Mouse (Mus musculus): Measurements from ENCODE around the gene Syne1.

Syne1 gene

GRCm38 (mm10) chr10:5176371-5176770, 374.9 kb downstream of the Syne1 start:
- Histone ChIP-seq H3K36me3 (ENCODE audit: control insufficient read depth, insufficient read depth, low read length, poor library complexity, severe bottlenecking) (peaks cover 4% of the 10 kb centered on the region), H3K27me3 (ENCODE audit: control insufficient read depth, insufficient read depth, low read length, poor library complexity, severe bottlenecking) (no peaks in the 10 kb centered on the region)
- DNase-seq (ENCODE audit: low read depth, low spot score): no peak

- H3K36me3 ChIP-seq (ENCODE audit: control insufficient read depth, insufficient read depth, low read length, poor library complexity, severe bottlenecking): peaks cover 5% of the 10 kb centered on the region
- DNase-seq (ENCODE audit: low read depth, low spot score): peak; percentile 32
- no peaks in the 10 kb centered on the region for H3K27me3 ChIP-seq (ENCODE audit: control insufficient read depth, insufficient read depth, low read length, poor library complexity, severe bottlenecking)
These were observed 380.9 kb downstream of the Syne1 start for GRCm38 (mm10) chr10:5170425-5170824.

GRCm38 (mm10) chr10:5167481-5167880, 383.8 kb downstream of the Syne1 start:
- H3K36me3 ChIP-seq (ENCODE audit: control insufficient read depth, insufficient read depth, low read length, poor library complexity, severe bottlenecking): peaks cover 4% of the 10 kb centered on the region
- DNase-seq (ENCODE audit: low read depth, low spot score): no peak
- no peaks in the 10 kb centered on the region for H3K27me3 ChIP-seq (ENCODE audit: control insufficient read depth, insufficient read depth, low read length, poor library complexity, severe bottlenecking)

- H3K27me3 ChIP-seq (ENCODE audit: control insufficient read depth, insufficient read depth, low read length, poor library complexity, severe bottlenecking): no peaks in the 10 kb centered on the region
- H3K36me3 ChIP-seq (ENCODE audit: control insufficient read depth, insufficient read depth, low read length, poor library complexity, severe bottlenecking): peaks cover 1% of the 10 kb centered on the region; the same call in 1 of the 2 replicates
These were observed 385.8 kb downstream of the Syne1 start for GRCm38 (mm10) chr10:5165439-5165838.

GRCm38 (mm10) chr10:5163770-5164169, 387.5 kb downstream of the Syne1 start:
- Histone ChIP-seq H3K27me3 (ENCODE audit: control insufficient read depth, insufficient read depth, low read length, poor library complexity, severe bottlenecking) (no peaks in the 10 kb centered on the region), H3K36me3 (ENCODE audit: control insufficient read depth, insufficient read depth, low read length, poor library complexity, severe bottlenecking) (peaks cover 1% of the 10 kb centered on the region; the same call in 1 of the 2 replicates)
- peak; percentile 3 for DNase-seq (ENCODE audit: low read depth, low spot score)

More at GRCm38 (mm10) chr10:5165439-5165838, 385.8 kb downstream of the Syne1 start:
- DNase-seq (ENCODE audit: low read depth, low spot score): no peak

GRCm38 (mm10) chr10:5163286-5163685, 388.0 kb downstream of the Syne1 start:
- no peaks in the 10 kb centered on the region for H3K27me3 ChIP-seq (ENCODE audit: control insufficient read depth, insufficient read depth, low read length, poor library complexity, severe bottlenecking)
- DNase-seq (ENCODE audit: low read depth, low spot score): no peak
- peaks cover 1% of the 10 kb centered on the region; the same call in 1 of the 2 replicates for H3K36me3 ChIP-seq (ENCODE audit: control insufficient read depth, insufficient read depth, low read length, poor library complexity, severe bottlenecking)

GRCm38 (mm10) chr10:5161394-5161872, 389.8 kb downstream of the Syne1 start:
- no peaks in the 10 kb centered on the region; the same call in 1 of the 2 replicates for H3K36me3 ChIP-seq (ENCODE audit: control insufficient read depth, insufficient read depth, low read length, poor library complexity, severe bottlenecking)
- DNase-seq (ENCODE audit: low read depth, low spot score): peak; percentile 78
- no peaks in the 10 kb centered on the region for H3K27me3 ChIP-seq (ENCODE audit: control insufficient read depth, insufficient read depth, low read length, poor library complexity, severe bottlenecking)

- no peak for DNase-seq (ENCODE audit: low read depth, low spot score)
- Histone ChIP-seq H3K27me3 (ENCODE audit: control insufficient read depth, insufficient read depth, low read length, poor library complexity, severe bottlenecking) (no peaks in the 10 kb centered on the region), H3K36me3 (ENCODE audit: control insufficient read depth, insufficient read depth, low read length, poor library complexity, severe bottlenecking) (no peaks in the 10 kb centered on the region)
These were observed 391.6 kb downstream of the Syne1 start for GRCm38 (mm10) chr10:5159679-5160078.

GRCm38 (mm10) chr10:5153047-5153446, 398.2 kb downstream of the Syne1 start:
- DNase-seq (ENCODE audit: low read depth, low spot score): no peak
- Histone ChIP-seq H3K27me3 (ENCODE audit: control insufficient read depth, insufficient read depth, low read length, poor library complexity, severe bottlenecking) (no peaks in the 10 kb centered on the region), H3K36me3 (ENCODE audit: control insufficient read depth, insufficient read depth, low read length, poor library complexity, severe bottlenecking) (0 out of 2 replicates have a peak, but pooled peaks cover 2% of the 10 kb centered on the region)

- 0 out of 2 replicates have a peak, but pooled peaks cover 2% of the 10 kb centered on the region for H3K36me3 ChIP-seq (ENCODE audit: control insufficient read depth, insufficient read depth, low read length, poor library complexity, severe bottlenecking)
- no peak for DNase-seq (ENCODE audit: low read depth, low spot score)
These were observed 409.8 kb downstream of the Syne1 start for GRCm38 (mm10) chr10:5141471-5141870.

GRCm38 (mm10) chr10:5139932-5140264, 411.4 kb downstream of the Syne1 start:
- DNase-seq (ENCODE audit: low read depth, low spot score): no peak
- 0 out of 2 replicates have a peak, but pooled peaks cover 2% of the 10 kb centered on the region for H3K36me3 ChIP-seq (ENCODE audit: control insufficient read depth, insufficient read depth, low read length, poor library complexity, severe bottlenecking)
- no peaks in the 10 kb centered on the region for H3K27me3 ChIP-seq (ENCODE audit: control insufficient read depth, insufficient read depth, low read length, poor library complexity, severe bottlenecking)

More at GRCm38 (mm10) chr10:5141471-5141870, 409.8 kb downstream of the Syne1 start:
- H3K27me3 ChIP-seq (ENCODE audit: control insufficient read depth, insufficient read depth, low read length, poor library complexity, severe bottlenecking): no peaks in the 10 kb centered on the region

- Histone ChIP-seq H3K36me3 (ENCODE audit: control insufficient read depth, insufficient read depth, low read length, poor library complexity, severe bottlenecking) (0 out of 2 replicates have a peak, but pooled peaks cover 2% of the 10 kb centered on the region), H3K27me3 (ENCODE audit: control insufficient read depth, insufficient read depth, low read length, poor library complexity, severe bottlenecking) (no peaks in the 10 kb centered on the region)
- DNase-seq (ENCODE audit: low read depth, low spot score): no peak
These were observed 411.9 kb downstream of the Syne1 start for GRCm38 (mm10) chr10:5139246-5139931.

- no peak for DNase-seq (ENCODE audit: low read depth, low spot score)
- Histone ChIP-seq H3K27me3 (ENCODE audit: control insufficient read depth, insufficient read depth, low read length, poor library complexity, severe bottlenecking) (no peaks in the 10 kb centered on the region), H3K36me3 (ENCODE audit: control insufficient read depth, insufficient read depth, low read length, poor library complexity, severe bottlenecking) (peaks cover 5% of the 10 kb centered on the region)
These were observed 419.2 kb downstream of the Syne1 start for GRCm38 (mm10) chr10:5132050-5132449.

- Histone ChIP-seq H3K27me3 (ENCODE audit: control insufficient read depth, insufficient read depth, low read length, poor library complexity, severe bottlenecking) (no peaks in the 10 kb centered on the region), H3K36me3 (ENCODE audit: control insufficient read depth, insufficient read depth, low read length, poor library complexity, severe bottlenecking) (peaks cover 6% of the 10 kb centered on the region)
- no peak for DNase-seq (ENCODE audit: low read depth, low spot score)
These were observed 420.8 kb downstream of the Syne1 start for GRCm38 (mm10) chr10:5130495-5130894.

- no peaks in the 10 kb centered on the region for H3K27me3 ChIP-seq (ENCODE audit: control insufficient read depth, insufficient read depth, low read length, poor library complexity, severe bottlenecking)
These were observed 426.5 kb downstream of the Syne1 start for GRCm38 (mm10) chr10:5124757-5125156.

More at GRCm38 (mm10) chr10:5124757-5125156, 426.5 kb downstream of the Syne1 start:
- peaks cover 9% of the 10 kb centered on the region for H3K36me3 ChIP-seq (ENCODE audit: control insufficient read depth, insufficient read depth, low read length, poor library complexity, severe bottlenecking)
- no peak for DNase-seq (ENCODE audit: low read depth, low spot score)

All from splenic B cell, adult 2 months (primary cell).